Mouse (Mus musculus) forebrain, embryonic 13.5 days (tissue): Measurements from ENCODE around the gene Uqcc2. TPM values are rescaled to one million over a fixed set of nuclear protein-coding genes. Genes with fewer than 3 reads are reported as not detected.

Source experiments
- ATAC-seq: fragments of 200-750 bp; cut with Nextera tagmentation; 2 replicates; pipeline ENCODE4 v1.8.0; 2017
- H3K27ac ChIP-seq: fragments of 300-500 bp; sonication (generic); 2 replicates; pipeline ENCODE4 v1.5.1; 2015; ENCODE audit warnings: inconsistent platforms, mild to moderate bottlenecking, moderate library complexity
- H3K27me3 ChIP-seq: fragments of 300-500 bp; sonication (generic); 2 replicates; pipeline ENCODE4 v1.6.1; 2015; ENCODE audit warnings: mild to moderate bottlenecking, inconsistent platforms
- H3K36me3 ChIP-seq: fragments of 300-500 bp; sonication (generic); 2 replicates; pipeline ENCODE4 v1.6.1; 2015; ENCODE audit warnings: mild to moderate bottlenecking, inconsistent platforms; ENCODE audit not compliant: poor library complexity, severe bottlenecking
- H3K4me1 ChIP-seq: fragments of 300-500 bp; sonication (generic); 2 replicates; pipeline ENCODE4 v1.6.1; 2015; ENCODE audit warnings: inconsistent platforms
- H3K4me2 ChIP-seq: fragments of 300-500 bp; sonication (generic); 2 replicates; pipeline ENCODE4 v1.6.1; 2015; ENCODE audit warnings: inconsistent platforms, mild to moderate bottlenecking, moderate library complexity
- H3K4me3 ChIP-seq: fragments of 300-500 bp; sonication (generic); 2 replicates; pipeline ENCODE4 v1.5.1; 2015; ENCODE audit warnings: mild to moderate bottlenecking, inconsistent platforms
- H3K9ac ChIP-seq: fragments of 300-500 bp; sonication (generic); 2 replicates; pipeline ENCODE4 v1.6.1; 2015; ENCODE audit warnings: mild to moderate bottlenecking, inconsistent platforms
- H3K9me3 ChIP-seq: fragments of 300-500 bp; sonication (generic); replicated peaks from 2 replicates; pipeline ENCODE4 v1.6.1; 2016; ENCODE audit warnings: inconsistent platforms
- whole genome bisulfite sequencing: fragments of 180-500 bp; shearing (Covaris S2); methylation state at CpG from one replicate; pipeline ENCODE4 v1.1.7; 2015; 5-methylcytosine and 5-hydroxymethylcytosine counted together
- polyA plus RNA-seq: library from polyadenylated mRNA; unstranded; fragments of >200 nt; fragmentation: Nextera tagmentation; extraction: Ambion mirVana; gene quantifications from 2 replicates; pipeline ENCODE4 v1.2.1, GENCODE M21; 2015

Gene Uqcc2
- polyA plus RNA-seq, 1 experiment from 2014 or later: 318 TPM

DNA sequence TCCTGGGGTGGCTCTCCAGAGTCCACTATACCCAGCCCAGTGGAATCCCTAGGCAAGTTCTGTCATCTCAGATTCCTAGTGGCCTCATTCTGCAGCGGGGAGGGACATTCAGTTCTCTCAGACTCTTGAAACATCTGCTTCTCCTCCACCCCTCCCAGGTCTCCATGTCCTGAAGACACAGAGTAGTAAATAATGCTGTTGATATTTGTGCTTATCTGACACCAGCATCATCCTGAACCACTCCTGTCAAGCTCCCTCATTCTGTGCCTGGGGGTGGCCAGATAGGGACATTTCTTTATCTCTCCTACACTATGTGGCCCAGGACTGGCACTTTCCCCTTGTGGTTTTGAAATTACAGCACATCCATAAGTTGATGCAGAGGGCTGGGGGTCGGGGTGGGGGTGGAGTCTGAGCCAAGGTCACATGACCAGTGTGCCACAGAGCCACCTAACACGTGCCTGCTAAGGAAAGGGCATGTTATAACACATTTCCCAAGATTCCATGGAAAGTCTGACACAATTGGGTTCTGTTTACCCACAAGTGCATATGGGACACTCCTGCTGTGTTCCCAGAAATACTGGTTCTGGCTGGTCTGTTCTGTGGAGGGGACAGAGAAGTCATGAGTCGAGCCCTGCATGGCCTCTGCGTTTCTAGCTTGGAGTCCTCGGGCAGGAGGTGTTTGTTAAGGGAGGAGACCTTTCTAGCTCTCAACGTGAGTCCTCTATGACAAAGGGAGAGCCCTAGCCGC, 19.4 kb upstream of the Uqcc2 start:
- 57% methylated on average over 8 of the region's 8 CpGs for WGBS

DNA sequence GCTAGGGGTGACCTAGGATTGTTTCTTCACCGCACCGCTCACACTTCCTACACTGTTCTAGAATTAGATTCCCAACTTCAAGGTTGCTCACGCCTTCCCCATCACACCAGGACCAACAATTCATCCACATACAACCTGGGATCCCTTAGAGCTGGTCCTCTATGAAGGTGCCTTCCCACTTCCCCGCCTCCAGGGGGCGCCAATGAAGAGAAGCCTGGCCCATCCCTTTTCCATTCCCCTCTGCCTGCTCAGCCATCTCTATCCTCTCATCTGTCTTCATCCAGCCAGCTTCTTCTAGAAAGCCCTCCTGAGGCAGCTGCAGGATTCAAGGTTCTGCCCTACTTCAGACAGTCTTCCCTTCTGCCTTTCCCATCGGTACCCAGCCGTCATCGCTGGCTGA, 17.7 kb upstream of the Uqcc2 start:
- no peak for ATAC-seq
- H3K27ac ChIP-seq: no peak overlapping the region
- H3K36me3 ChIP-seq: no peaks in the 10 kb centered on the region
- no peak overlapping the region for H3K4me2 ChIP-seq
- no peak overlapping the region for H3K9ac ChIP-seq
- no peaks in the 10 kb centered on the region for H3K27me3 ChIP-seq
- H3K4me3 ChIP-seq: no peak overlapping the region
- H3K9me3 ChIP-seq: no peaks in the 10 kb centered on the region
- WGBS: 73% methylated on average over 8 of the region's 8 CpGs
- peaks cover 6% of the 10 kb centered on the region for H3K4me1 ChIP-seq

More for the DNA sequence above, 19.4 kb upstream of the Uqcc2 start:
- Histone ChIP-seq H3K4me3 (no peak overlapping the region), H3K9me3 (no peaks in the 10 kb centered on the region), H3K27ac (no peak overlapping the region), H3K4me2 (no peak overlapping the region), H3K27me3 (no peaks in the 10 kb centered on the region), H3K9ac (no peak overlapping the region), H3K36me3 (no peaks in the 10 kb centered on the region), H3K4me1 (no peaks in the 10 kb centered on the region; the same call in 1 of the 2 replicates)
- ATAC-seq: no peak

DNA sequence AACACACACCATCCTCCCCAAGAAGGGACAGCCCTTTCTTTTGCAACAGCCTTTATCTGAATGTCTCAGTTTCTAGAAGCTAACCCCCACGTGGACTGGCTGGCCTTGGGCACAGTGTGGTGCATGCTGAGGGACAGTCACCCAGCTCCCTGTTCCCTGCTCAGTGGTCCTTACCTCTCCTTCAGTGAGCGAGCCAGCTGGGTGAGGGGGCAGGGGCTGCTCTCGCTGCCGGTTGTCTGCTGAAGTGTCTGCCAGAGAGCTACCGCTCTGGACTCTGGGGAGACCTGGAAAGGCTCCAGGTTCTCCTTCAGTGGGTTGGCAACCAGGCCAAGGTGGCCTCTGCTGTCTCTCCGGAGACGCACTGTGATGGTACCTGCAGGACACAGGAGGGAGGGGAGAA, 17.2 kb upstream of the Uqcc2 start:
- H3K4me2 ChIP-seq: no peak overlapping the region
- H3K4me3 ChIP-seq: no peak overlapping the region
- H3K9me3 ChIP-seq: no peaks in the 10 kb centered on the region
- ATAC-seq: no peak
- H3K36me3 ChIP-seq: no peaks in the 10 kb centered on the region
- no peak overlapping the region for H3K9ac ChIP-seq
- H3K27ac ChIP-seq: no peak overlapping the region
- WGBS: 73% methylated on average over 7 of the region's 7 CpGs
- H3K27me3 ChIP-seq: no peaks in the 10 kb centered on the region
- peaks cover 11% of the 10 kb centered on the region for H3K4me1 ChIP-seq

DNA sequence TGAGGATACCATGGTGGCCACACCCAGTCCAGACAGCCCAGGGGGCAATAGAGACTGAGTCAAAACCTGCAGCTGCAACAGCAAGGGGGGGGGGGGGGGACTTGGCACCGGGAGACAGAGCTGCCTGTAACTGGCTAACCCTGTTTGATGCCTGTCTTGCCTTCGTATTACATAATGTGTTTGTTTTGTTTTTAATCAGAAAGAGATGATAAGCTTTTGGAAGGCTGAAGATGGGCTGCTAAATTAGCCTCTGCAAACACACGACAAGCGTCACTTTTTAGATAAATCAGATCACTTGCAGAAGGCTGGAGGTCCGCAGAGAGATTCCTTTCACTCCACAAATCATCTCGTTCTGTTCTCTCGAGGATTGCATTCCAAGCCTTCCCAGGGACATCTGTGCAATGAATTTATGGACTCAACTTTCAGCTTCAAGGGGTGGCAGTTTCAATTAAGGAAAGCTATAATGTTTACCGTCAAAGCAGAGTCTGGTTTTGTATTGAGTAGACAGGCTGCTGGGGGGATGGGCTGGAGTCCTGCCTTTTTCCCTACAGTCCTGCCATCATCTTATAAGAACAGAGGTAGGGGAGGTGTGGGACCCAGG, 12.7 kb upstream of the Uqcc2 start:
- no peaks in the 10 kb centered on the region for H3K9me3 ChIP-seq
- no peak overlapping the region for H3K9ac ChIP-seq
- H3K4me2 ChIP-seq: no peak overlapping the region
- H3K4me1 ChIP-seq: peaks cover 28% of the 10 kb centered on the region
- no peaks in the 10 kb centered on the region for H3K27me3 ChIP-seq
- ATAC-seq: no peak
- H3K27ac ChIP-seq: no peak overlapping the region
- WGBS: 23% methylated on average over 8 of the region's 8 CpGs
- H3K4me3 ChIP-seq: no peak overlapping the region
- no peaks in the 10 kb centered on the region for H3K36me3 ChIP-seq

DNA sequence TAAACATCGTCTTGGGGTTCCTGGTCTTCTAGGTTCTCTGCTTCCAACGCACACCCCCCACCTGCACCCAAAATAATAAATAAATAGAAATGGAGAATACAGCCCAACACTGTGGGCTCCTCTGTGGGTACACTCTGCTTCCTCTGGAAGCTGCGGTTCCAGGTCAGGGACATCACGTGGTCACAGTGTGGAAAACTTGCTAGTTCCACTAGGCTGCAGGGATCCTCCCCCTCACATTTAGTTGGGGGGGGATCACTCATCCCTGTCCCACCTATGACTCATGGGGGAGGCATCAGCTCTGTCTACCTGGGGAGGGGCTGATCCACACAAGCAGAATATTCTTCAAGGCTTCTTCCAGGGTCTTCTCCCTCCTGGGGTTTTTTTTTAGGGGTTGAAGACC, 10.4 kb upstream of the Uqcc2 start:
- H3K9ac ChIP-seq: no peak overlapping the region
- no peaks in the 10 kb centered on the region for H3K36me3 ChIP-seq
- peaks cover 48% of the 10 kb centered on the region for H3K4me1 ChIP-seq
- WGBS: 81% methylated on average over 4 of the region's 4 CpGs
- no peaks in the 10 kb centered on the region for H3K27me3 ChIP-seq
- no peak for ATAC-seq
- H3K4me3 ChIP-seq: no peak overlapping the region
- H3K4me2 ChIP-seq: no peak overlapping the region
- no peaks in the 10 kb centered on the region for H3K9me3 ChIP-seq
- H3K27ac ChIP-seq: no peak overlapping the region

DNA sequence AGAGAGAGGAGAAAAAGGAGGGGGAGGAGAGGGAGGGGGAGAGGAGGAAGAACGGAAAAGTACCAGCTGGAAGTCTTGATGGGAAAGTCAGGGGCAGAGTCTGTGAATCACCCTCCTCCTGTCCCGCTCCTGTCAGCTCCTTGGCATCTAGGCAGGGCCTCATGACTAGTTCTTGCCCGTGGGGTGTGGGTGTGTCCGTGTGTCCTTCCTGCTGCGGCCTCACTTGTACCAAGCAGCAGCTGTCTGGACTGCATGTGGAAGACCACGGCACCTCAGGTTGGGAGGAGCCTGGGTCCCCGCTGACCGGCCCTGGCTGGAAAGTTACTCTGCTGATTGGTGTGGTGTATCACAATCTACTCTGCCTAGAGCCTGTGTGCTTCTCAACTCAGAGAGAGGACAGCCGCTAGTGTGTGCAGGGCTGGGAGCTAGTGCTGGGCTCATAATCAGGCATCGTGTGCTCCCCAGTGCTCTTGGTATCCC, 8.3 kb upstream of the Uqcc2 start:
- H3K9ac ChIP-seq: no peak overlapping the region
- WGBS: 45% methylated on average over 10 of the region's 10 CpGs
- H3K4me1 ChIP-seq: peaks cover 60% of the 10 kb centered on the region

DNA sequence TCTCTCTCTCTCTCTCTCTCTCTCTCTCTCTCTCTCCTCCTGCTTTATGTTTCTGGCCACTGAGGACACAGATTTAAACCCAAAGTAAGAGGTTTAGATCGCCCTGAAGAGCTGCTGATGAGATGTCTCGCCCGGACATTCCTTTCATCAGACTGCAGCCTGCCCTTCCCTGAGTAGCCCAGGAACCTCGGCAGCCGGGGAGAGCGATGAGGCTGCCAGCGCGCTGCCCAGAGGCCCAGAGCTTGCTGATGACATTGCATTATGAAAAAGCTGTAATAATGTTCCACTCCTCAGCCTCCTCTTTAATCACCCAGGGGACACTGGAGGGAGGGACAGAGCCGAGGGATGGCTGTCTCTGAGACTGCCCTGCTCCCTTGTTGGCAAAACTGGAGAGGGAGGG, 6.5 kb upstream of the Uqcc2 start:
- peaks cover 49% of the 10 kb centered on the region for H3K4me1 ChIP-seq
- no peak for ATAC-seq
- 45% methylated on average over 9 of the region's 9 CpGs for WGBS

More for the DNA sequence above, 8.3 kb upstream of the Uqcc2 start:
- Histone ChIP-seq H3K4me3 (no peak overlapping the region), H3K27me3 (no peaks in the 10 kb centered on the region), H3K36me3 (no peaks in the 10 kb centered on the region), H3K9me3 (no peaks in the 10 kb centered on the region), H3K27ac (no peak overlapping the region), H3K4me2 (no peak overlapping the region)
- ATAC-seq: no peak

DNA sequence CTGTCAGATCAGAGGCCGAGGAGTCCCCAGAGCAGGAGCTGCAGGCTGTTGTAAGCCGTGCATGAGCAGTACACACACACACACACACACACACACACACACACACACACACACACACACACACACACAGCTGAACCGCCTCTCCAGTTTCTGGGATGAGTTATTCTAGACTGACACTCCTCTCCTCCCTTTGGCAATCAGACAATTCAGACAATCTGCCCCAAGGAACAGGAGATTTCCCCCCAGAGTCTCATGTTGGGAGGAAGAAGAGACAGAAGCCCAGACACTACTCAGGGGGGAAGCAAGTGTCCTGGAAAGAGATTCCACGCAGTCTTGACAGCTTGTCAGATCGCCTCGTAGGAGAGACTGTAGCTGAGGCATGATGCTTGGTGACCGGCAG, 5.6 kb upstream of the Uqcc2 start:
- Histone ChIP-seq H3K36me3 (no peaks in the 10 kb centered on the region), H3K9me3 (no peaks in the 10 kb centered on the region), H3K4me2 (no peak overlapping the region), H3K27ac (peak overlapping the region; percentile 27), H3K4me3 (no peak overlapping the region), H3K4me1 (peaks cover 55% of the 10 kb centered on the region), H3K9ac (0 out of 2 replicates have a peak overlapping the region, but pooled peaks have one; percentile 40), H3K27me3 (no peaks in the 10 kb centered on the region)
- 23% methylated on average over 7 of the region's 7 CpGs for WGBS
- peak; percentile 19; the same call in 1 of the 2 replicates for ATAC-seq

More for the DNA sequence above, 6.5 kb upstream of the Uqcc2 start:
- no peak overlapping the region for H3K27ac ChIP-seq
- H3K9ac ChIP-seq: no peak overlapping the region
- no peaks in the 10 kb centered on the region for H3K36me3 ChIP-seq
- H3K27me3 ChIP-seq: no peaks in the 10 kb centered on the region
- no peak overlapping the region for H3K4me3 ChIP-seq
- H3K4me2 ChIP-seq: no peak overlapping the region
- no peaks in the 10 kb centered on the region for H3K9me3 ChIP-seq

DNA sequence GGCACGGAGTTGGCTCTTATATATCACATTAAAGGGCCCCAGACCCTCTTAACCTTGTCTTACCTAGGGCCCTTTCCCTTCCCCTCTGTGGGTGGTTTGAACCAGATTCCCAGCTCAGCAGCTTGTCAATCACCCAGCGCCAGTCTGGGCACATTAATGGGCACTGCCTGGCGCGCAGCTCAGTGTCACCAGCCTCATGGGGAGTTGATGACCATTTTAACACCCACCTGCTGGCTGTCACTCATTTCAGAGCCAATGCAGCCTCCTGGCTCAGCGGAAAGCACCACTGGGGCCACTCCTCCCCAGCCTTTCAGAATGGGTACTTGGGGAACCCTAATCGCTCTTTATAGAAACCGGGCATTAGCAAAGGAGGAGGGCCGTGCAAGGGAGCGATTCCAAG, 4.7 kb upstream of the Uqcc2 start:
- H3K9me3 ChIP-seq: no peaks in the 10 kb centered on the region
- peaks cover 49% of the 10 kb centered on the region for H3K4me1 ChIP-seq
- ATAC-seq: no peak
- peak overlapping the region; percentile 14; the same call in 1 of the 2 replicates for H3K27ac ChIP-seq
- H3K4me3 ChIP-seq: no peak overlapping the region
- no peak overlapping the region; the same call in 1 of the 2 replicates for H3K9ac ChIP-seq
- 26% methylated on average over 9 of the region's 9 CpGs for WGBS
- H3K4me2 ChIP-seq: no peak overlapping the region
- H3K36me3 ChIP-seq: no peaks in the 10 kb centered on the region
- no peaks in the 10 kb centered on the region for H3K27me3 ChIP-seq

DNA sequence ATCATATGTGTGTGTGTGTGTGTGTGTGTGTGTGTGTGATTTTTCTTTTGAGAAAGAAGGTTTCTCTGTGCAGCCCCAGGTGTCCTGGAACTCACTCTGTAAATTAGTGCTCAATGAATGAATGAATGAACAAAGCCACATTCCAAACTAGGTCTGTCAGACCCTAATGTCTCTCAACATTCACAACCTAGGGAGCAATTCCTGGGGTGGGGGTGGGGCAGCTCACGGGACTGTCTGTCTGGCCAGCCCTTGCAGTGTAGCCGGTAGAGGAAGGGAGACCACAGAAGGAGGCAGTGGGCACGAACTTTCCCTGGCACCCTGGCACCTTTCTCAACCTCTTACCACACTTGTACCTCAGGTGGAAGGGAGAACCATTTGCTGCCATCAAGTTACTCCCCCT, 999 bp upstream of the Uqcc2 start:
- no peaks in the 10 kb centered on the region for H3K27me3 ChIP-seq
- no peak overlapping the region for H3K27ac ChIP-seq
- no peak overlapping the region for H3K9ac ChIP-seq
- no peak for ATAC-seq
- H3K4me3 ChIP-seq: no peak overlapping the region
- no peaks in the 10 kb centered on the region for H3K36me3 ChIP-seq
- H3K9me3 ChIP-seq: no peaks in the 10 kb centered on the region
- peaks cover 59% of the 10 kb centered on the region for H3K4me1 ChIP-seq
- no peak overlapping the region for H3K4me2 ChIP-seq
- 20% methylated on average over 3 of the region's 3 CpGs for WGBS

DNA sequence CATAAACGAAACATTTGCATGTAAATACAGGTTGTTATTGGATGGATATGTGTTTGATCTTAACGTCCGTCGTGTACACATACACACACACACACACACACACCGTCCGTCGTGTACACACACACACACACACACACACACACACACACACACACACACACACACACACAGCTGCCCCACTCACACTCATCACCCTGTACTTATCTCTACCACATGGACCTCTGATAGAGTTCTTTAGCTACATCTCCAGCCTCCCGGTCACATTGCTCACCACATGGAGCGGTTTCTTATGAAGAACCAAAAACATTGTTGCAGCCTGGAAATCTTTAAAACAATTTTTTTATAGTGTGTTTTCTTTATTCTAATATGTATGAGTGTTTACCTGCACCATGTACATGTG, 471 bp upstream of the Uqcc2 start:
- H3K9ac ChIP-seq: no peak overlapping the region; the same call in 1 of the 2 replicates
- no peaks in the 10 kb centered on the region for H3K9me3 ChIP-seq
- peak; percentile 28 for ATAC-seq
- H3K36me3 ChIP-seq: no peaks in the 10 kb centered on the region
- H3K4me2 ChIP-seq: peak overlapping the region; percentile 58
- H3K27ac ChIP-seq: peak overlapping the region; percentile 69; the same call in 1 of the 2 replicates
- peak overlapping the region; percentile 67 for H3K4me3 ChIP-seq
- no peaks in the 10 kb centered on the region for H3K27me3 ChIP-seq
- 32% methylated on average over 9 of the region's 9 CpGs for WGBS
- peaks cover 59% of the 10 kb centered on the region for H3K4me1 ChIP-seq

DNA sequence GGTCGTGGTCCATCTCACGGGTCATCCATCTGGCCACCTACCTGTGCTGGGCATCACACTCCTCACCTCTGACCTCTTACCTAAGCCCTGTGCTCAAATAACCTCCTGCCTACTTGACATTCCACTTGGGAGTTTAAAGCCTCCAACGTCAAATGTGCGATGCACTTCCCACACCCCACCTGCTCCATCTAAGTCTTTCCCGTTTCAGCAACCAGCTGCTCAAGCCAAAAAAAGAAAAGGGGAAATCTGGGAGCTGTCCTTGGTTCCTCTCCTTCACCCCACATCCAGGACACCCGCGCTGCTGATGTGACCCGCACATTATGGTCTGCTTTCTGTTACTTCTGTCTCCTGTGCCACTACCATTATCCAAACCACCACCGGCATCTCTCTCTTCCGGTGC, 1.5 kb downstream of the Uqcc2 start:
- H3K27me3 ChIP-seq: no peaks in the 10 kb centered on the region
- peaks cover 58% of the 10 kb centered on the region for H3K4me1 ChIP-seq
- 93% methylated on average over 10 of the region's 10 CpGs for WGBS

More for the DNA sequence above, 1.5 kb downstream of the Uqcc2 start:
- no peak overlapping the region for H3K4me3 ChIP-seq
- H3K27ac ChIP-seq: no peak overlapping the region
- no peak overlapping the region for H3K9ac ChIP-seq
- H3K4me2 ChIP-seq: no peak overlapping the region
- H3K9me3 ChIP-seq: no peaks in the 10 kb centered on the region
- no peaks in the 10 kb centered on the region for H3K36me3 ChIP-seq
- no peak for ATAC-seq
